Mouse (Mus musculus) E14TG2a.4 (cell line): Measurements from ENCODE around the gene Lmna.
A peak's percentile ranks its signal among the peaks of the same experiment; 100 is the strongest.

Experiments
- CTCF ChIP-seq: conservative IDR thresholded peaks from 2 replicates; pipeline ENCODE4 v1.5.1; 2014; ENCODE audit warnings: low read length
- POU5F1 ChIP-seq: IDR thresholded peaks from 2 replicates; pipeline ENCODE4 v1.6.1; 2014; ENCODE audit warnings: low read length, borderline replicate concordance

DNA sequence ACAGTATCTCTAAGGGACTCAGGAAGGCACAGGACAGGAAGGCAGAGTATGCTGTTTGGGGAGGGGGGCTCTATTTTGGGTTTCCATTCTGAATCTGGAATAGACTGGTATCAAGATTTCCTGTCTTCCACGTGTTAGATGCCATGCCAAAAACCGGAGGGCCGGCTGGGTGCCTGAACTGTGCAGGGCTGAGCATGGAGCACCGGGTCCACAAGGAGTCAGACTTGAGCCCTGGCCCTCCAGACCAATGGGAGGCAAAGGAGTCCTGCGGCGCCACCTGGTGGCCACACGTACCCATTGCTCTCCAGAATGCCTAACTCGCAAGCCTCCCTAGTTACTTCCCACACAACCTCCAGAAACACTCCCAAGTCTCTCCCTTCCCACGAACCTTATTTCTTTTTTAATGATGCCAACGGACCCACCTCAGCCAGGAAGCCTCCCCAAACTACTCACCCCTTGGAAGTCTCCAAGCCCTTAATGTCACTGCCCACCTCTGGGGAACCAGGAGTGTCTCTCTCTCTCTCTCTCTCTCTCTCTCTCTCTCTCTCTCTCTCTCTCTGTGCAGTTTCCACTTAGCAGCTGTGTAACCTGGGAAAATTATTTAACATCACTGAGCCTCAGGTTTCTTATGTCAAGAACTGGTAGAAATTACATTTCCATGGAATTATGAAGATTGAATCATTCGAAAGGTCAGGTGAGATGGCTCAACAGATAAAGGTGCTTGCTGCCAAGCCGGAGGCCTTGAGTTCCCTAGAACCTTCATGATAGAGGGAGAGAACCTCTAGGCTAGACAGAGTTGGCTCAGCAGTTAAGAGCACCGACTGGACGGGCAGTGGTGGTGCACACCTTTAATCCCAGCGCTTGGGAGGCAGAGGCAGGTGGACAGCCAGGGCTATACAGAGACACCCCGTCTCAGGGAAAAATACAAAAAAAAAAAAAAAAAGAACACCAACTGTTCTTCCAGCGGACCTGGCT lies 16.7 kb upstream of the Lmna start:
- TF ChIP-seq CTCF (peak; percentile 86), POU5F1 (no peak)
